Mouse (Mus musculus): ENCODE results near the gene Colgalt1. TPM values are rescaled to one million over a fixed set of nuclear protein-coding genes. Genes with fewer than 3 reads are reported as not detected.
A peak's percentile ranks its signal among the peaks of the same experiment; 100 is the strongest.

Colgalt1 gene
- total and polyA plus RNA-seq, 3 experiments, result 72.0 to 85.3 (median 73.7) TPM

GRCm38 (mm10) chr8:71598375-71598774, 12.4 kb upstream of the Colgalt1 start:
- dilution Hi-C loops (cut with MboI; ENCODE audit: extremely low pct_ligation_motif_present, extremely low pct_unique_long_range_greater_than_20kb, low sequenced_read_pairs), result no loop called here
- Histone ChIP-seq H3K9ac (ENCODE audit: insufficient read depth, low read depth) (no peak overlapping the region), H3K4me3 (replicated peaks in 1 of 3; ENCODE audit: low read depth in 2 of 3, low read length in 2 of 3, poor library complexity in 1 of 3) (peak overlapping the region; percentile 50 to 71 (median 63)), H3K27ac (ENCODE audit: insufficient read depth, low read depth) (peak overlapping the region; percentile 98), H3K79me2 (replicated peaks; ENCODE audit: control insufficient read depth, extremely low read depth, insufficient read depth, poor library complexity, severe bottlenecking) (peaks cover 10% of the 10 kb centered on the region), H3K4me2 (ENCODE audit: insufficient read depth, low read depth, poor library complexity, severe bottlenecking) (0 out of 2 replicates have a peak overlapping the region, but pooled peaks have one; percentile 40), H3K36me3 (replicated peaks in 1 of 2; ENCODE audit: control insufficient read depth in 1 of 2, insufficient read depth in 1 of 2, low read length in 1 of 2) (peaks cover 25 to 60% of the 10 kb centered on the region in 2 experiments), H3K9me3 (replicated peaks; ENCODE audit: low read length) (no peaks in the 10 kb centered on the region), H3K4me1 (ENCODE audit: control insufficient read depth in 1 of 2, insufficient read depth in 2 of 2) (peaks cover 43 to 76% of the 10 kb centered on the region in 2 experiments), H3K27me3 (replicated peaks) (no peaks in the 10 kb centered on the region)
- in situ Hi-C loops (cut with MboI; ENCODE audit: low pct_ligation_motif_present, low pct_unique_long_range_greater_than_20kb, low sequenced_read_pairs), result no loop called here
- no peak for TF ChIP-seq E2F4 (IDR thresholded peaks at IDR 0.05; ENCODE audit: insufficient replicate concordance, low read depth, low read length)
- peak; percentile 64 for TF ChIP-seq SIN3A (IDR thresholded peaks at IDR 0.05; ENCODE audit: low read length)
- TF ChIP-seq TCF12 (IDR thresholded peaks at IDR 0.05; ENCODE audit: low read depth, low read length), result peak; percentile 72
- TF ChIP-seq HCFC1 (IDR thresholded peaks at IDR 0.05; ENCODE audit: low read depth, low read length), result no peak
- peak; percentile 70 for TF ChIP-seq MYC (IDR thresholded peaks at IDR 0.05; ENCODE audit: low read depth, low read length)
- 0 out of 2 replicates have a peak, but pooled peaks have one; percentile 45 for TF ChIP-seq MAX (IDR thresholded peaks at IDR 0.05; ENCODE audit: low read length)
- peak; percentile 88 for TF ChIP-seq ETS1 (conservative IDR thresholded peaks at IDR 0.05; ENCODE audit: low read depth, low read length)
- TF ChIP-seq UBTF (IDR thresholded peaks at IDR 0.05; ENCODE audit: low read depth, low read length), result no peak
- no peak for TF ChIP-seq CTCF (conservative IDR thresholded peaks at IDR 0.05 in 1 of 2, IDR thresholded peaks at IDR 0.05 in 1 of 2; ENCODE audit: low read depth in 2 of 2, low read length in 2 of 2)
- peak; percentile 19; the same call in 1 of the 2 replicates for TF ChIP-seq MXI1 (IDR thresholded peaks at IDR 0.05; ENCODE audit: low read depth, low read length)
- no peak for TF ChIP-seq TBP (conservative IDR thresholded peaks at IDR 0.05; ENCODE audit: low read depth, low read length)
- no peak for TF ChIP-seq ELF1 (IDR thresholded peaks at IDR 0.05; ENCODE audit: low read depth, low read length)
- no peak for TF ChIP-seq MAFK (IDR thresholded peaks at IDR 0.05; ENCODE audit: insufficient replicate concordance, low read length)
- TF ChIP-seq EP300 (IDR thresholded peaks at IDR 0.05; ENCODE audit: low read length), result peak; percentile 50; the same call in 1 of the 2 replicates
- peak; percentile 45; the same call in 1 of the 2 replicates for TF ChIP-seq POLR2A (IDR thresholded peaks at IDR 0.05; ENCODE audit: low read depth, low read length)
- TF ChIP-seq BHLHE40 (IDR thresholded peaks at IDR 0.05; ENCODE audit: low read depth, low read length), result peak; percentile 97
- no peak for TF ChIP-seq SMC3 (IDR thresholded peaks at IDR 0.05; ENCODE audit: low read depth, low read length)
- peak; percentile 6; the same call in 1 of the 2 replicates for TF ChIP-seq JUN (IDR thresholded peaks at IDR 0.05; ENCODE audit: insufficient read depth, low read depth, low read length)
- TF ChIP-seq MAZ (IDR thresholded peaks at IDR 0.05; ENCODE audit: low read depth, low read length), result 0 out of 2 replicates have a peak, but pooled peaks have one; percentile 37
- TF ChIP-seq USF2 (conservative IDR thresholded peaks at IDR 0.05; ENCODE audit: low read depth, low read length), result no peak
- TF ChIP-seq IRF4 (IDR thresholded peaks at IDR 0.05; ENCODE audit: low read depth, low read length), result peak; percentile 85
- no peak for TF ChIP-seq RAD21 (IDR thresholded peaks at IDR 0.05; ENCODE audit: low read depth, low read length)
- TF ChIP-seq RCOR1 (conservative IDR thresholded peaks at IDR 0.05; ENCODE audit: low read depth, low read length), result peak; percentile 59; the same call in 1 of the 2 replicates
- no peak for TF ChIP-seq NELFE (IDR thresholded peaks at IDR 0.05; ENCODE audit: low read depth, low read length)
- TF ChIP-seq CHD1 (IDR thresholded peaks at IDR 0.05; ENCODE audit: low read depth, low read length), result no peak
- no peak for TF ChIP-seq ZNF384 (IDR thresholded peaks at IDR 0.05; ENCODE audit: low read depth, low read length)
- no peak for TF ChIP-seq KAT2A (IDR thresholded peaks at IDR 0.05; ENCODE audit: insufficient replicate concordance, low read length)
- DNase-seq (ENCODE audit: extremely low read depth), result no peak

Measured in CH12.LX (cell line).